Comparison of ENCODE assay signal across 19 mouse cellular contexts in the genomic region with DNA sequence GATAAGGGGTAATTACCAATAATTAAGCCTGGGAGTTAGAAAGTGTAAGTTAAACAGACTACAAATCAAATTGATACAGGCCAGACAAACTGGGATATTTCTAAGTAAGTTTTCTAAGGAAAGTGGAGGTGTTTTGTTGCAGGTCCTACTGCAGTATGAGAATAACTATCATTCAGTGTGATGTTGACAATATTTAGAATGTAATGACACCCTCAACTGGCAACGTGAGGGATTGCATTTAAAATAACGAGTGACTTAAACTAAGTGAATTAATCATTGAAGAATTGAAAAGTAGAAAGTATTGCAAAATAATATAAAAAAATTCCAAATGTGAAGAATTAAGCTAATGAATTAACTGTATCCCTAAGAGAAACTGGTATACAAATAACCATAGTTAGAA. TPM values are rescaled to one million over a fixed set of nuclear protein-coding genes. Genes with fewer than 3 reads are reported as not detected.
DNase-seq lines count a peak whose midpoint lies in the region; ATAC-seq and TF ChIP-seq lines count a peak whose summit lies in the region.
"Had no signal": no experiment of that assay in that cellular context is flagged by ENCODE, and none has a peak within 500 bp of the region (broad histone marks: within the 10 kb centered on the region; RNA-seq: fewer than 3 reads in every experiment).

No protein-coding gene starts in this region.

- no peaks in the 10 kb centered on the region for H3K9me3 ChIP-seq in embryonic facial prominence, embryonic 11.5 days (replicated peaks; ENCODE audit: control insufficient read depth, low read length)
- no peaks in the 10 kb centered on the region for H3K9me3 ChIP-seq in embryonic facial prominence, embryonic 10.5 days
- H3K9me3 ChIP-seq in lung, embryonic 14.5 days (ENCODE audit: low read depth, low read length), result no peaks in the 10 kb centered on the region
- H3K9me3 ChIP-seq: forebrain, embryonic 10.5 days; hindbrain, embryonic 10.5 days; midbrain, embryonic 13.5 days; neural tube, embryonic 12.5 days had no signal

- ATAC-seq in embryonic facial prominence, embryonic 11.5 days (replicated peaks; ENCODE audit: insufficient number of reproducible peaks, low FRiP score, low TSS enrichment, low read depth), result no peak
- ATAC-seq in lung, embryonic 14.5 days (ENCODE audit: insufficient read depth), result no peak
- ATAC-seq: midbrain, embryonic 13.5 days had no signal

- H3K4me1 ChIP-seq in embryonic facial prominence, embryonic 11.5 days (ENCODE audit: control insufficient read depth, insufficient read depth, low read length), result no peaks in the 10 kb centered on the region
- peaks cover 9% of the 10 kb centered on the region for H3K4me1 ChIP-seq in embryonic facial prominence, embryonic 10.5 days
- no peaks in the 10 kb centered on the region for H3K4me1 ChIP-seq in lung, embryonic 14.5 days (ENCODE audit: insufficient read depth)
- H3K4me1 ChIP-seq: forebrain, embryonic 10.5 days; neural tube, embryonic 12.5 days had no signal

- H3K36me3 ChIP-seq in embryonic facial prominence, embryonic 11.5 days (replicated peaks; ENCODE audit: control insufficient read depth, insufficient read depth, low read depth, low read length), result no peaks in the 10 kb centered on the region
- H3K36me3 ChIP-seq in embryonic facial prominence, embryonic 10.5 days (replicated peaks), result no peaks in the 10 kb centered on the region
- no peaks in the 10 kb centered on the region for H3K36me3 ChIP-seq in lung, embryonic 14.5 days (ENCODE audit: insufficient read depth)
- H3K36me3 ChIP-seq: forebrain, embryonic 10.5 days; hindbrain, embryonic 10.5 days; midbrain, embryonic 13.5 days; neural tube, embryonic 12.5 days had no signal

- intact Hi-C loops in heart, postnatal 25 days (cut with DNase I), result no loop called here

- no peak for TF ChIP-seq CTCF in lung, embryonic 14.5 days (IDR thresholded peaks at IDR 0.05; ENCODE audit: low read depth)

- peak; percentile 22 for DNase-seq in embryonic facial prominence, embryonic 11.5 days (ENCODE audit: low spot score)
- DNase-seq in embryonic facial prominence, embryonic 10.5 days (ENCODE audit: low spot score), result no peak
- DNase-seq in heart, postnatal 4 days, result peak; percentile 28
- no peak for DNase-seq in heart, postnatal 25 days (ENCODE audit: low spot score)
- DNase-seq in lung, embryonic 14.5 days, result peak; percentile 37
- DNase-seq in lung, adult 18-20 months, result no peak
- peak; percentile 7 for DNase-seq in c-Kit-positive CD71-positive TER-119-negative erythroid progenitor cells, embryonic 14.5 days (ENCODE audit: low read depth)
- no peak for DNase-seq in right cerebral cortex, postnatal 14 days
- DNase-seq: cerebellum, adult 8-10 months; gastrocnemius, postnatal 10 days; lung, postnatal 10 days had no signal

- H3K9ac ChIP-seq in embryonic facial prominence, embryonic 11.5 days (replicated peaks; ENCODE audit: low read length), result no peak overlapping the region
- no peak overlapping the region for H3K9ac ChIP-seq in lung, embryonic 14.5 days
- H3K9ac ChIP-seq: midbrain, embryonic 13.5 days; neural tube, embryonic 12.5 days had no signal

- no peak overlapping the region for H3K4me2 ChIP-seq in embryonic facial prominence, embryonic 11.5 days (ENCODE audit: low read depth, low read length)
- H3K4me2 ChIP-seq in lung, embryonic 14.5 days, result no peak overlapping the region
- H3K4me2 ChIP-seq: midbrain, embryonic 13.5 days; neural tube, embryonic 12.5 days had no signal

- H3K27me3 ChIP-seq in embryonic facial prominence, embryonic 11.5 days (ENCODE audit: control insufficient read depth, insufficient read depth, low read length), result no peaks in the 10 kb centered on the region
- no peaks in the 10 kb centered on the region for H3K27me3 ChIP-seq in embryonic facial prominence, embryonic 10.5 days (replicated peaks; ENCODE audit: low read depth, poor library complexity, severe bottlenecking)
- no peaks in the 10 kb centered on the region for H3K27me3 ChIP-seq in lung, embryonic 14.5 days (ENCODE audit: insufficient read depth, low read length)
- H3K27me3 ChIP-seq: midbrain, embryonic 13.5 days; neural tube, embryonic 12.5 days had no signal

- no peak overlapping the region for H3K27ac ChIP-seq in embryonic facial prominence, embryonic 11.5 days (replicated peaks; ENCODE audit: low read depth, low read length)
- no peak overlapping the region for H3K27ac ChIP-seq in embryonic facial prominence, embryonic 10.5 days (replicated peaks)
- H3K27ac ChIP-seq in lung, embryonic 14.5 days (ENCODE audit: low read depth), result no peak overlapping the region
- H3K27ac ChIP-seq: forebrain, embryonic 10.5 days; hindbrain, embryonic 10.5 days; midbrain, embryonic 13.5 days; neural tube, embryonic 12.5 days had no signal

- no peak overlapping the region for H3K4me3 ChIP-seq in embryonic facial prominence, embryonic 11.5 days (ENCODE audit: low read depth, low read length)
- H3K4me3 ChIP-seq in embryonic facial prominence, embryonic 10.5 days, result no peak overlapping the region
- H3K4me3 ChIP-seq in lung, embryonic 14.5 days (ENCODE audit: low read depth, low read length), result no peak overlapping the region
- H3K4me3 ChIP-seq: forebrain, embryonic 10.5 days; hindbrain, embryonic 10.5 days; midbrain, embryonic 13.5 days; neural tube, embryonic 12.5 days had no signal

- 42% methylated on average over 2 of the region's 2 CpGs for WGBS in embryonic facial prominence, embryonic 11.5 days
- 51% methylated on average over 2 of the region's 2 CpGs for WGBS in embryonic facial prominence, embryonic 10.5 days
- 40% methylated on average over 2 of the region's 2 CpGs for WGBS in lung, embryonic 14.5 days

RNA-seq across cellular contexts. Expression of gene Ctnna3, which starts 49.0 kb away (rescaled TPM):
- polyA plus RNA-seq in embryonic facial prominence, embryonic 11.5 days (2014; fragmentation: Nextera tagmentation; extraction: Ambion mirVana), result 0.14 and 0.35 TPM in 2 replicates
- polyA plus RNA-seq in embryonic facial prominence, embryonic 10.5 days (2016; fragmentation: Nextera tagmentation; extraction: Ambion mirVana), result 0.10 and 0.22 TPM in 2 replicates
- total RNA-seq in heart, postnatal 4 days (2021), result 10 to 100 TPM; 81.4 to 88.7 TPM
- total RNA-seq in heart, postnatal 25 days (2021), result 10 to 100 TPM; 53.1 to 57.2 TPM
- polyA plus RNA-seq in lung, embryonic 14.5 days (2014; fragmentation: Nextera tagmentation; extraction: Ambion mirVana), result 0.39 TPM in 2 replicates
- total RNA-seq: ES-E14 had no signal

RNA-seq across cellular contexts. Expression of gene Gm7075, which starts 57.4 kb away (rescaled TPM):
- polyA plus RNA-seq in embryonic facial prominence, embryonic 11.5 days (2014; fragmentation: Nextera tagmentation; extraction: Ambion mirVana), result not detected in 2 replicates
- polyA plus RNA-seq in embryonic facial prominence, embryonic 10.5 days (2016; fragmentation: Nextera tagmentation; extraction: Ambion mirVana), result not detected in 2 replicates
- total RNA-seq in heart, postnatal 4 days (2021), result not detected
- not detected for total RNA-seq in heart, postnatal 25 days (2021)
- polyA plus RNA-seq in lung, embryonic 14.5 days (2014; fragmentation: Nextera tagmentation; extraction: Ambion mirVana), result not detected in 2 replicates
- total RNA-seq: gastrocnemius, postnatal 10 days; left cerebral cortex, adult 18-20 months had no signal
- polyA plus RNA-seq: brain, embryonic 14.5 days; forebrain, embryonic 10.5 days; hindbrain, embryonic 10.5 days; kidney, embryonic 14.5 days; midbrain, embryonic 13.5 days; neural tube, embryonic 12.5 days had no signal

Comparison
In these comparisons a context has a peak if more than half of its experiments do, and no peak if none do; other contexts are left out.
1. DNase-seq: peak in embryonic facial prominence, embryonic 11.5 days (single experiment), heart, postnatal 4 days (single experiment), lung, embryonic 14.5 days (single experiment) and c-Kit-positive CD71-positive TER-119-negative erythroid progenitor cells, embryonic 14.5 days (single experiment); none in embryonic facial prominence, embryonic 10.5 days (single experiment), heart, postnatal 25 days (single experiment), lung, adult 18-20 months (0 of 2) and right cerebral cortex, postnatal 14 days (single experiment).